Mouse (Mus musculus) hematopoietic stem cell, adult 5-6 weeks (primary cell): ENCODE measurements around the gene Psmc6. TPM values are rescaled to one million over a fixed set of nuclear protein-coding genes. Genes with fewer than 3 reads are reported as not detected.
A peak's percentile ranks its signal among the peaks of the same experiment; 100 is the strongest.

ENCODE experiments used
- ATAC-seq, 2 experiments: fragments of 125-278 bp in 1 of 2; replicated peaks in 1 of 2; 2 replicates each; pipeline ENCODE4 v1.8.0; 2016 to 2017; ENCODE audit warnings: inconsistent platforms in 2 of 2, mild to moderate bottlenecking in 2 of 2, moderate number of reproducible peaks in 2 of 2, low read depth in 1 of 2, moderate TSS enrichment in 1 of 2; ENCODE audit not compliant: low FRiP score in 2 of 2, poor library complexity in 2 of 2, severe bottlenecking in 2 of 2, insufficient read depth in 1 of 2, low TSS enrichment in 1 of 2
- total RNA-seq: library from RNA; stranded (forward); fragments of 172-1452, 232-1000 nt; gene quantifications from 2 replicates; pipeline ENCODE4 v1.2.3, GENCODE M21; 2017

Psmc6 gene
- 214 and 262 TPM in 2 replicates for total RNA-seq

- ATAC-seq = peak; percentile 95 to 98
Measured at GRCm38 (mm10) chr14:45329589-45330181, at the start of gene Psmc6. Psmc6 (plus strand) TSS chr14:45329788.

- ATAC-seq = no peak
Measured at GRCm38 (mm10) chr14:45282066-45282465, 47.5 kb upstream of the Psmc6 start.

- peak in 1 of 2 experiments; percentile 10; a peak in 1 of 4 replicates for ATAC-seq
Measured at GRCm38 (mm10) chr14:45291608-45292007, 38.0 kb upstream of the Psmc6 start.

GRCm38 (mm10) chr14:45303939-45304338 is 25.6 kb upstream of the Psmc6 start:
- no peak for ATAC-seq

- no peak for ATAC-seq
Measured at GRCm38 (mm10) chr14:45304389-45304788, 25.2 kb upstream of the Psmc6 start.

- no peak for ATAC-seq
Measured at GRCm38 (mm10) chr14:45305852-45306251, 23.7 kb upstream of the Psmc6 start.

GRCm38 (mm10) chr14:45307630-45308328 is 21.8 kb upstream of the Psmc6 start:
- ATAC-seq = peak; percentile 22 to 53; a peak in 3 of 4 replicates

GRCm38 (mm10) chr14:45309646-45310045 is 19.9 kb upstream of the Psmc6 start:
- ATAC-seq = no peak

- ATAC-seq = no peak
Measured at GRCm38 (mm10) chr14:45310101-45310500, 19.5 kb upstream of the Psmc6 start.

GRCm38 (mm10) chr14:45316927-45317326 is 12.7 kb upstream of the Psmc6 start:
- ATAC-seq = no peak

- ATAC-seq = peak in 1 of 2 experiments; percentile 9; a peak in 2 of 4 replicates
Measured at GRCm38 (mm10) chr14:45317921-45318411, 11.6 kb upstream of the Psmc6 start.

- ATAC-seq = peak; percentile 77 to 80
Measured at GRCm38 (mm10) chr14:45318426-45319236, 11.0 kb upstream of the Psmc6 start, which contains the start of gene Ero1l. Ero1l (minus strand) TSS chr14:45318771.

GRCm38 (mm10) chr14:45319237-45319610 is 10.4 kb upstream of the Psmc6 start:
- no peak; a peak in 1 of 4 replicates for ATAC-seq

- ATAC-seq = no peak
Measured at GRCm38 (mm10) chr14:45320111-45320510, 9.5 kb upstream of the Psmc6 start.

GRCm38 (mm10) chr14:45321067-45321466 is 8.5 kb upstream of the Psmc6 start:
- ATAC-seq = no peak

- ATAC-seq = no peak
Measured at GRCm38 (mm10) chr14:45321622-45322021, 8.0 kb upstream of the Psmc6 start.

GRCm38 (mm10) chr14:45322450-45322849 is 7.1 kb upstream of the Psmc6 start:
- no peak for ATAC-seq

- ATAC-seq = no peak
Measured at GRCm38 (mm10) chr14:45323320-45323719, 6.3 kb upstream of the Psmc6 start.
